Mouse (Mus musculus) myocyte (in vitro differentiated cells): Measurements from ENCODE around the gene Gldc.

Source experiments
- CEBPB ChIP-seq: IDR thresholded peaks from 2 replicates; pipeline ENCODE4 v1.6.1; 2011; ENCODE audit warnings: mild to moderate bottlenecking, moderate library complexity; ENCODE audit not compliant: poor library complexity, insufficient read depth, severe bottlenecking
- E2F4 ChIP-seq: IDR thresholded peaks from one replicate; pipeline ENCODE4 v1.6.1; 2011; ENCODE audit warnings: mild to moderate bottlenecking, control low read depth, moderate library complexity; ENCODE audit not compliant: insufficient read depth
- MAX ChIP-seq: IDR thresholded peaks from one replicate; pipeline ENCODE4 v1.6.1; 2011; ENCODE audit warnings: low read depth, mild to moderate bottlenecking, control low read depth
- POLR2A ChIP-seq: IDR thresholded peaks from one replicate; pipeline ENCODE4 v1.6.1; 2011; ENCODE audit warnings: low read depth, mild to moderate bottlenecking, control low read depth, moderate library complexity; ENCODE audit not compliant: insufficient read length
- POLR2AphosphoS2 ChIP-seq: IDR thresholded peaks from one replicate; pipeline ENCODE4 v1.6.1; 2011; ENCODE audit warnings: low read depth, control low read depth; ENCODE audit not compliant: insufficient read length
- REST ChIP-seq: IDR thresholded peaks from one replicate; pipeline ENCODE4 v1.6.1; 2011; ENCODE audit warnings: mild to moderate bottlenecking, control low read depth, moderate library complexity; ENCODE audit not compliant: insufficient read depth, insufficient read length
- TCF12 ChIP-seq: IDR thresholded peaks from one replicate; pipeline ENCODE4 v1.6.1; 2011; ENCODE audit warnings: mild to moderate bottlenecking, control low read depth; ENCODE audit not compliant: poor library complexity, insufficient read depth, severe bottlenecking

DNA sequence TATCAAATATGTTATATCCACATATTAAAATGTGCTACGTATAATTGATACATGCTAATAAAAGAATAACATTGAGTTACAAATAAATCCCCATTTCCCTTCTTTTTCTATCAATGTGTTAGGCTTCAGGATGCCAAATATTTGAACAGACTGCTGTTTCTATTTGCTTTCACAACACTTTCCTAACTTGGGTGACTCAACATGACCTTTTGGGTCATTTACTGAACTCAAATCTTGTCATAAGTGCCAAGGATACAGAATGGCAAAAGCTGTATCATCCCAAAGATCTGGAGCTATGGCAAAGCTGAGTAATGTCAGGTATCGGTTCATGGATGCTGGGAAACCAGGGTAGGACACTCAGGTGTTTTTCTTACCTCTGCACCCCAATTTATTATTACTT, 12.0 kb upstream of the Gldc start:
- TF ChIP-seq POLR2AphosphoS2 (no peak), POLR2A (no peak), E2F4 (no peak), CEBPB (no peak), TCF12 (no peak), MAX (no peak), REST (no peak)
